Mouse (Mus musculus): Measurements from ENCODE around the gene Dut. TPM values are rescaled to one million over a fixed set of nuclear protein-coding genes. Genes with fewer than 3 reads are reported as not detected.
"Not testable (repeated sequence)": the region's sequence is repeated elsewhere in the genome, so short reads cannot be mapped to it uniquely, and the experiment has no call there.

Gene Dut
- total RNA-seq, 2 experiments from 2014 or later: 25.9 to 34.0 TPM

- no peak for DNase-seq (ENCODE audit: extremely low spot score in 1 of 2, low spot score in 1 of 2)
Measured at GRCm38 (mm10) chr2:125253699-125254098, 6.7 kb downstream of the Dut start.

GRCm38 (mm10) chr2:125254630-125255029, 7.6 kb downstream of the Dut start:
- no peak for DNase-seq (ENCODE audit: extremely low spot score in 1 of 2, low spot score in 1 of 2)

GRCm38 (mm10) chr2:125255886-125256285, 8.9 kb downstream of the Dut start:
- DNase-seq (ENCODE audit: extremely low spot score in 1 of 2, low spot score in 1 of 2): no peak

GRCm38 (mm10) chr2:125259230-125260120, 12.5 kb downstream of the Dut start:
- DNase-seq (ENCODE audit: extremely low spot score in 1 of 2, low spot score in 1 of 2): no peak

- DNase-seq (ENCODE audit: extremely low spot score in 1 of 2, low spot score in 1 of 2): no peak
Measured at GRCm38 (mm10) chr2:125260326-125260725, 13.3 kb downstream of the Dut start.

GRCm38 (mm10) chr2:125263056-125263455, 16.1 kb downstream of the Dut start:
- DNase-seq (ENCODE audit: extremely low spot score in 1 of 2, low spot score in 1 of 2): peak; percentile 8 to 17

GRCm38 (mm10) chr2:125263753-125264152, 16.8 kb downstream of the Dut start:
- no peak for DNase-seq (ENCODE audit: extremely low spot score in 1 of 2, low spot score in 1 of 2)

GRCm38 (mm10) chr2:125268876-125269275, 21.9 kb downstream of the Dut start:
- no peak for DNase-seq (ENCODE audit: extremely low spot score in 1 of 2, low spot score in 1 of 2)

GRCm38 (mm10) chr2:125275617-125276016, 28.6 kb downstream of the Dut start:
- DNase-seq (ENCODE audit: extremely low spot score in 1 of 2, low spot score in 1 of 2): no peak

- no peak for DNase-seq (ENCODE audit: extremely low spot score in 1 of 2, low spot score in 1 of 2)
Measured at GRCm38 (mm10) chr2:125276692-125277091, 29.7 kb downstream of the Dut start.

- no peak for DNase-seq (ENCODE audit: extremely low spot score in 1 of 2, low spot score in 1 of 2)
Measured at GRCm38 (mm10) chr2:125278474-125278873, 31.5 kb downstream of the Dut start.

GRCm38 (mm10) chr2:125279995-125280394, 33.0 kb downstream of the Dut start:
- not testable (repeated sequence) for DNase-seq (ENCODE audit: extremely low spot score in 1 of 2, low spot score in 1 of 2)

- no peak for DNase-seq (ENCODE audit: extremely low spot score in 1 of 2, low spot score in 1 of 2)
Measured at GRCm38 (mm10) chr2:125282334-125283206, 35.6 kb downstream of the Dut start.

GRCm38 (mm10) chr2:125285777-125286176, 38.8 kb downstream of the Dut start:
- DNase-seq (ENCODE audit: extremely low spot score in 1 of 2, low spot score in 1 of 2): no peak

GRCm38 (mm10) chr2:125290197-125290965, 43.4 kb downstream of the Dut start:
- DNase-seq (ENCODE audit: extremely low spot score in 1 of 2, low spot score in 1 of 2): no peak

GRCm38 (mm10) chr2:125291101-125291500, 44.1 kb downstream of the Dut start:
- no peak for DNase-seq (ENCODE audit: extremely low spot score in 1 of 2, low spot score in 1 of 2)

GRCm38 (mm10) chr2:125292616-125293015, 45.6 kb downstream of the Dut start:
- no peak for DNase-seq (ENCODE audit: extremely low spot score in 1 of 2, low spot score in 1 of 2)

- no peak for DNase-seq (ENCODE audit: extremely low spot score in 1 of 2, low spot score in 1 of 2)
Measured at GRCm38 (mm10) chr2:125293969-125294491, 47.0 kb downstream of the Dut start.

GRCm38 (mm10) chr2:125295526-125295925, 48.5 kb downstream of the Dut start:
- no peak for DNase-seq (ENCODE audit: extremely low spot score in 1 of 2, low spot score in 1 of 2)

GRCm38 (mm10) chr2:125298841-125299240, 51.9 kb downstream of the Dut start:
- no peak for DNase-seq (ENCODE audit: extremely low spot score in 1 of 2, low spot score in 1 of 2)
